Mouse (Mus musculus): Measurements from ENCODE around the gene Uba5. TPM values are rescaled to one million over a fixed set of nuclear protein-coding genes. Genes with fewer than 3 reads are reported as not detected.

Uba5 gene
- polyA plus RNA-seq (2012; rRNA removed): 77.7 and 78.8 TPM in 2 replicates

DNA sequence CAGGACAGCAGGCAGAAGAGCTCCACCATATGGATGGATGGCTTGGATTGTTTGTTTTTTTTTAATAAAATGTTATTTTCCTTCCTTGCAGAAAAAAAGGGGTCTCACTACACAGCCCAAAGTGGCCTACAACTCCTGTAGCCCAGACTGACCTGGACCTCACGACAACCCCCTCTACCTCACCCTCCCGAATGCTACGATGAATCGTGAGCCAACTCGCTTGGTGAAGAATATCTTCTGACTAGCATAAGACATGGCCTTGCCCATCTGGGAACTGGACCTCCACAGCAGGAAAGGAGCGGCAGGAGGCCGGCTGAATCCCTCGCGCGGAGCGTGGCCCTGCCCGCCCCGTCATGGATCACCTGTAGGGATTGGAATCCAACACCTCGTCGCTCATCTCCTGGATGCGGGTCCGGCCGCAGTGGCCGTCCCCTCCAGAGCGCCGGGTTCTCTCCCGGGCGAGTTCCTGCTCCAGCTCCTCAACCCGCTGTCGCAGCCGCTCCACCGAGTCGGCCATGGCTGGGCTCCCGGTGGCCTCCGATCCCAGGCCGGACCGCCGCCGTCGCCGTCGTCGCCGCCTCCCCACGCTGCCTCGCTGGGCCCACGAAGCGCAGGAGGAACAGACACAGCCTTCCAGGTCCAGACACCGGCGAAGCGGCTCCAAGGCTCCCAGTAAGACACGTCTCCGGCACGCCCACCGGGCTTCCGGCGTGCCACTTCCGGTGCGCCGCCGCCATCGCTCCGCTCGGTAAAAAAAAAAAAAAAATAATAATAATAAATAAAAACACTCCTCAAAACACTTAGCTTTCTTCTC is at the start of gene Uba5:
Uba5 (minus strand) TSS at position 705 of the 814 bp plus-strand sequence.

DNA sequence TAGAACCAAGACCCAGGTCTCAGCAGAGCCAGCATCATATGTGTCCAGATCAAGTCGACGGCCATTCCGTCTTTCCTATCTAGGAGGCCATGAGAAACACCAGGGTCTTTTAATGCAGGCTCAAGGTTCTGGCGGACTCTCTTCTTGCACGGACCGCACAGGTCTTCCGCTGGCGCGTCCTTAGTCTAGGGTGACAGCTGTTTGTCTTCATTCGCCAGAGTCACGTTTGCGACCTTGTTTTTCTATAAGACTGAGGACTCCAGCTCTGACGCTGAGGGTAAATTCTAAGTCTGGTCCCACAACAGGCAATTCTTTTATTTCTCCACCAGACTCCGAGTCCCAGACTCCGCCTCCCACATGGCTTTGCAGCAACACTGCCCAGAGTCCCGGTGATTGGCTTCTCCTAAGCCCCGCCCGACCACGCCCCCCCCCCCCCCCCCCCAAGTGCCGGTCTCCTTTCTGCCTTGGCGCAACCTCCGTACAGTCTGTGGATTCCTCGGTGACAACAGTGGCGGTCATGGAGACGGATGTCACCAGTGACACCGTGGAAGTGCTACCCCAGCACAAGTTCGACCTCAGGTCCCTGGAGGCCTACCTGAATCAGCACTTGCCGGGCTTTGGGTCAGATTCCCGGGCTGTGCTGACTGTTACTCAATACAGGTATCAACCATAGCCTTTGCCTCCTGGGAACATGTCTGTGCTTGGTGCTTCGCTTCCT is 469 bp upstream of the Uba5 start, which contains the start of gene Acad11:
Acad11 (plus strand) TSS at position 134 of the 718 bp plus-strand sequence.

DNA sequence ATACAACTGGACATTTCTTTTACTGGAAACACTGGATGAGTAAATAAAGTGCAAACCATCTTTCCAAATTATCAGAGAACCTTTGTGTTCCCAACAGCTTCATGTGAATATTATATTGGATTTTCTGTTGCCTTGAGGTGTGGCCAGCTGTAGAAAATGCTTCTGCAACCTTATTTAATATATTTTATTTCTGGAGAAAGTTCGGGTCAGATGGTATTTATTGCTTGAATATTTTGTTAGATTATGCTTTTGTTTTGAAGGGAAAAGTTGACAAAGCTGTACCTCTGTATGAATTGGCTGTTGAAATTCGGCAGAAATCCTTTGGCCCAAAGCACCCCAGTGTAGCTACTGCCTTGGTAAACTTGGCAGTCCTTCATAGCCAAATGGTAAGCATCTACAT is 22.6 kb downstream of the Uba5 start, which contains the start of gene Gm28305:
Gm28305 (plus strand) TSS at position 301 of the 400 bp plus-strand sequence.

DNA sequence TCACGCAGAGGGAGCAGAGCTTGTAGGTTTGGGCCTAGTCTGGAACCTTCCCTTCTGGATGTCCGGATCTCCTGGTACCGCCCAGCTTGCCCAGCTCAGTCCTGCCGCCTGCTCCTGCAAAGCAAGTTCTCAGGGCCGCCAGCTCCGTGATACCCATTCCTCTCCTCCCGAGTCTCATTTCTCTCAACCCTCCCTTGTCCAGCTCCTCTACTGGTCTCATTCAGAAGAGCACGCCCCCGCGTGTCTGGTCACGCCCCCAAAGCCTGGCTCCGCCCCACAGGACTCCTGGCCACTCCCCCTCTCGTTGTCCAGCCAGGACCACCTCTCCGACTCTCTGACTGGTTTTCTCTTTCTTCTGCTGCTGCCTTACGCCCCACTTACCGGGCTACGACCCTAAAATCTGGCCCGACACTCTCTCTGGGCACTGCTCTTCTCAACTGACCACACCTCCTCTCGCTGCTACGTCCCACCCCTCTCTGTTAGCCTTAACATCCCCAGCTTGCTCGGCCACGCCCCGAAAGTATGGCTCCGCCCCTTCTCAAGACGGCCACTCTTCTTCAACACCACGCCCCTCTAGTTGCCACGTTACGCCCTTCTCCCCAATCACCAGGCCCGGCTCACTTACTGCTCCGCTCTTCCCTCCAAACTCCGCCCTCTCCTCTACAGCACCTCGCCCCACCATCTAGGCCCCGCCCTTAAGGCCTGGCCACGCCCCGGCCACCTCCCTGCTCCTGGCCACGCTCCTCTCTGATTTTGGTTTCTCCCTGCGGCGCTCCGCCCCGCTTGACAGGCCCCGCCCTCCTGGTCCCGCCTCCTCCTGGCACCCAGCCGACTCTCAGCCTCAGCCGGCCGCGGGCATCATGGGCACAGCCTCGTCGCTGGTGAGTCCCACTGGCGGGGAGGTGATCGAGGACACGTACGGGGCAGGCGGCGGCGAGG is 60.7 kb downstream of the Uba5 start, which contains the start of gene Nphp3:
Nphp3 (plus strand) TSS at position 624 of the 939 bp plus-strand sequence.

Other genes with a start within 250 kb of the Uba5 start
- 9.1 and 14.4 TPM in 2 replicates for gene Nphp3, start 60.6 kb downstream of the Uba5 start, polyA plus RNA-seq (2012; rRNA removed)
- not detected in 2 replicates for gene Gm28305, start 22.5 kb downstream of the Uba5 start, polyA plus RNA-seq (2012; rRNA removed)
- gene Acad11, start 243 bp upstream of the Uba5 start, polyA plus RNA-seq (2012; rRNA removed): 8.4 and 9.6 TPM in 2 replicates
- 0.32 and 0.78 TPM in 2 replicates for gene Ackr4, start 63.8 kb upstream of the Uba5 start, polyA plus RNA-seq (2012; rRNA removed)
- 76.7 and 77.1 TPM in 2 replicates for gene Dnajc13, start 199.8 kb upstream of the Uba5 start, polyA plus RNA-seq (2012; rRNA removed)

Measured in central nervous system, embryonic 14 days (tissue).